Mouse (Mus musculus) limb, embryonic 10.5 days (tissue): Measurements from ENCODE around the gene Ykt6. TPM values are rescaled to one million over a fixed set of nuclear protein-coding genes. Genes with fewer than 3 reads are reported as not detected.
A peak's percentile ranks its signal among the peaks of the same experiment; 100 is the strongest.

Experiments used
- DNase-seq: peaks from one replicate; pipeline ENCODE4 v3.0.0-alpha.2; 2017; ENCODE audit warnings: low spot score
- H3K27ac ChIP-seq: fragments of 300-500 bp; sonication (generic); 2 replicates; pipeline ENCODE4 v1.5.1; 2016; ENCODE audit warnings: mild to moderate bottlenecking
- H3K27me3 ChIP-seq: fragments of 300-500 bp; sonication (generic); 2 replicates; pipeline ENCODE4 v1.6.1; 2016; ENCODE audit warnings: low read depth, mild to moderate bottlenecking; ENCODE audit not compliant: poor library complexity, severe bottlenecking
- H3K36me3 ChIP-seq: fragments of 300-500 bp; sonication (generic); 2 replicates; pipeline ENCODE4 v1.6.1; 2016; ENCODE audit warnings: mild to moderate bottlenecking, moderate library complexity
- H3K4me1 ChIP-seq: fragments of 300-500 bp; sonication (generic); 2 replicates; pipeline ENCODE4 v1.6.1; 2016
- H3K4me3 ChIP-seq: fragments of 300-500 bp; sonication (generic); 2 replicates; pipeline ENCODE4 v1.5.1; 2016; ENCODE audit warnings: mild to moderate bottlenecking, moderate library complexity
- H3K9me3 ChIP-seq: fragments of 300-500 bp; sonication (generic); replicated peaks from 2 replicates; pipeline ENCODE4 v1.6.1; 2016; ENCODE audit warnings: mild to moderate bottlenecking
- WGBS: fragments of 180-500 bp; shearing (Covaris S2); methylation state at CpG from one replicate; pipeline ENCODE4 v1.1.7; 2016; 5-methylcytosine and 5-hydroxymethylcytosine counted together
- polyA plus RNA-seq: library from polyadenylated mRNA; unstranded; fragments of >200 nt; fragmentation: Nextera tagmentation; extraction: Ambion mirVana; gene quantifications from 2 replicates; pipeline ENCODE4 v1.2.1, GENCODE M21; 2016

Ykt6 gene
- polyA plus RNA-seq: 55.5 and 65.5 TPM in 2 replicates

GRCm38 (mm10) chr11:5955546-5956276 is at the start of gene Ykt6:
TSS of gene Ykt6 (plus strand) at chr11:5955693.
- WGBS: under 1% methylated on average over 71 of the region's 71 CpGs
- peaks cover 25% of the 10 kb centered on the region for H3K36me3 ChIP-seq
- peak within 1 kb of the TSS; percentile 95 for H3K4me3 ChIP-seq
- H3K27me3 ChIP-seq: no peaks in the 10 kb centered on the region
- no peaks in the 10 kb centered on the region for H3K9me3 ChIP-seq
- H3K27ac ChIP-seq: peak within 1 kb of the TSS; percentile 92
- H3K4me1 ChIP-seq: peaks cover 22% of the 10 kb centered on the region
- DNase-seq: peak; percentile 99

GRCm38 (mm10) chr11:5905778-5906518 is 49.5 kb upstream of the Ykt6 start:
- WGBS: 87% methylated on average over 10 of the region's 10 CpGs
- no peaks in the 10 kb centered on the region for H3K9me3 ChIP-seq
- no peaks in the 10 kb centered on the region for H3K36me3 ChIP-seq
- no peak for DNase-seq
- peaks cover 30% of the 10 kb centered on the region for H3K4me1 ChIP-seq
- 0 out of 2 replicates have a peak overlapping the region, but pooled peaks have one; percentile 19 for H3K27ac ChIP-seq
- no peak overlapping the region for H3K4me3 ChIP-seq
- peaks cover 31% of the 10 kb centered on the region for H3K27me3 ChIP-seq

- peaks cover 19% of the 10 kb centered on the region for H3K4me1 ChIP-seq
- no peak overlapping the region for H3K4me3 ChIP-seq
- 0 out of 2 replicates have a peak overlapping the region, but pooled peaks have one; percentile 19 for H3K27ac ChIP-seq
- H3K27me3 ChIP-seq: peaks cover 19% of the 10 kb centered on the region
- no peaks in the 10 kb centered on the region for H3K9me3 ChIP-seq
- H3K36me3 ChIP-seq: no peaks in the 10 kb centered on the region
- no peak for DNase-seq
- 66% methylated on average over 5 of the region's 5 CpGs for WGBS
Observed at GRCm38 (mm10) chr11:5907096-5907495, 48.4 kb upstream of the Ykt6 start.

- Histone ChIP-seq H3K36me3 (no peaks in the 10 kb centered on the region), H3K27ac (no peak overlapping the region), H3K4me3 (no peak overlapping the region), H3K27me3 (peaks cover 4% of the 10 kb centered on the region), H3K4me1 (0 out of 2 replicates have a peak, but pooled peaks cover 7% of the 10 kb centered on the region), H3K9me3 (no peaks in the 10 kb centered on the region)
- WGBS: 80% methylated on average over 4 of the region's 4 CpGs
- DNase-seq: no peak
Observed at GRCm38 (mm10) chr11:5908642-5909041, 46.9 kb upstream of the Ykt6 start.

- H3K27ac ChIP-seq: no peak overlapping the region
- H3K27me3 ChIP-seq: peaks cover 14% of the 10 kb centered on the region; the same call in 1 of the 2 replicates
- H3K4me1 ChIP-seq: no peaks in the 10 kb centered on the region
- H3K4me3 ChIP-seq: no peak overlapping the region
- peak; percentile 53 for DNase-seq
- 36% methylated on average over 5 of the region's 5 CpGs for WGBS
- no peaks in the 10 kb centered on the region for H3K36me3 ChIP-seq
- H3K9me3 ChIP-seq: no peaks in the 10 kb centered on the region
Observed at GRCm38 (mm10) chr11:5912635-5913034, 42.9 kb upstream of the Ykt6 start.

- WGBS: 79% methylated on average over 8 of the region's 8 CpGs
- H3K9me3 ChIP-seq: no peaks in the 10 kb centered on the region
- no peak overlapping the region for H3K27ac ChIP-seq
- no peak overlapping the region for H3K4me3 ChIP-seq
- H3K36me3 ChIP-seq: no peaks in the 10 kb centered on the region
- H3K27me3 ChIP-seq: peaks cover 14% of the 10 kb centered on the region; the same call in 1 of the 2 replicates
- DNase-seq: no peak
- peaks cover 4% of the 10 kb centered on the region; the same call in 1 of the 2 replicates for H3K4me1 ChIP-seq
Observed at GRCm38 (mm10) chr11:5913256-5913655, 42.2 kb upstream of the Ykt6 start.

GRCm38 (mm10) chr11:5913936-5914335 is 41.6 kb upstream of the Ykt6 start:
- H3K4me1 ChIP-seq: peaks cover 4% of the 10 kb centered on the region; the same call in 1 of the 2 replicates
- no peak overlapping the region for H3K4me3 ChIP-seq
- peaks cover 14% of the 10 kb centered on the region; the same call in 1 of the 2 replicates for H3K27me3 ChIP-seq
- no peaks in the 10 kb centered on the region for H3K9me3 ChIP-seq
- 81% methylated on average over 4 of the region's 4 CpGs for WGBS
- H3K36me3 ChIP-seq: no peaks in the 10 kb centered on the region
- no peak overlapping the region for H3K27ac ChIP-seq
- DNase-seq: peak; percentile 23

GRCm38 (mm10) chr11:5914940-5915339 is 40.6 kb upstream of the Ykt6 start:
- WGBS: 60% methylated on average over 5 of the region's 5 CpGs
- Histone ChIP-seq H3K4me1 (peaks cover 4% of the 10 kb centered on the region; the same call in 1 of the 2 replicates), H3K9me3 (no peaks in the 10 kb centered on the region), H3K36me3 (no peaks in the 10 kb centered on the region), H3K4me3 (no peak overlapping the region), H3K27ac (no peak overlapping the region), H3K27me3 (peaks cover 14% of the 10 kb centered on the region; the same call in 1 of the 2 replicates)
- peak; percentile 24 for DNase-seq

GRCm38 (mm10) chr11:5915429-5916177 is 39.9 kb upstream of the Ykt6 start:
- H3K27me3 ChIP-seq: peaks cover 14% of the 10 kb centered on the region; the same call in 1 of the 2 replicates
- H3K27ac ChIP-seq: no peak overlapping the region
- no peaks in the 10 kb centered on the region for H3K9me3 ChIP-seq
- 85% methylated on average over 5 of the region's 5 CpGs for WGBS
- H3K4me1 ChIP-seq: peaks cover 9% of the 10 kb centered on the region
- no peaks in the 10 kb centered on the region for H3K36me3 ChIP-seq
- DNase-seq: no peak
- no peak overlapping the region for H3K4me3 ChIP-seq

- Histone ChIP-seq H3K27ac (no peak overlapping the region), H3K4me3 (no peak overlapping the region), H3K36me3 (no peaks in the 10 kb centered on the region), H3K4me1 (peaks cover 9% of the 10 kb centered on the region), H3K9me3 (no peaks in the 10 kb centered on the region), H3K27me3 (peaks cover 14% of the 10 kb centered on the region; the same call in 1 of the 2 replicates)
- DNase-seq: no peak
- WGBS: 74% methylated on average over 8 of the region's 8 CpGs
Observed at GRCm38 (mm10) chr11:5916178-5916548, 39.3 kb upstream of the Ykt6 start.

GRCm38 (mm10) chr11:5918111-5918510 is 37.4 kb upstream of the Ykt6 start:
- 48% methylated on average over 2 of the region's 2 CpGs for WGBS
- Histone ChIP-seq H3K4me3 (no peak overlapping the region), H3K27me3 (peaks cover 14% of the 10 kb centered on the region; the same call in 1 of the 2 replicates), H3K27ac (no peak overlapping the region), H3K4me1 (peaks cover 9% of the 10 kb centered on the region), H3K9me3 (no peaks in the 10 kb centered on the region), H3K36me3 (no peaks in the 10 kb centered on the region)
- DNase-seq: no peak

GRCm38 (mm10) chr11:5919606-5920005 is 35.9 kb upstream of the Ykt6 start:
- WGBS: 90% methylated on average over 4 of the region's 4 CpGs
- Histone ChIP-seq H3K4me3 (no peak overlapping the region), H3K9me3 (no peaks in the 10 kb centered on the region), H3K27ac (no peak overlapping the region), H3K36me3 (no peaks in the 10 kb centered on the region), H3K4me1 (peaks cover 9% of the 10 kb centered on the region), H3K27me3 (peaks cover 13% of the 10 kb centered on the region; the same call in 1 of the 2 replicates)
- no peak for DNase-seq
